Mouse (Mus musculus): Measurements from ENCODE around the gene Gmfg. TPM values are rescaled to one million over a fixed set of nuclear protein-coding genes. Genes with fewer than 3 reads are reported as not detected.

Gmfg gene
- polyA plus RNA-seq, 1 experiment from 2014 or later = 3.5 TPM

DNA sequence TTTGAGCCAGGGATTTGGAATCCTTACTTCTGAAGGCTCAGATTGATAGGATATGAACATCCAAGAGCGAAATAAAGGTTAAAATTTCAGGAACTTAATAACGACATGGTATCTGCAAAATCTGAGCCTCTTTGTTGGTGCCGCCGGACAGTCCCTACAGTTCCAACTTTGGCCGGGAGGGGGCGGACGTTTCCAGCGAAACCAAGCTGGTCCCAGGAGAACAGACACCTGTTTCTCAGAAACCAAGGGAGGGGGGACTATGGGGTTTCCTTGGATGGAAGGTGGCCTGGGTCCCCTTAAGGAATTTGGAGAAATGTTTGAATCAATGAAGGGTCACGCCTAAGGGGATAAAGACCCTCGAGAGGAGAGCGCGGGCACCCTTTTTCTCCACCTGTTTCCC is 9.2 kb downstream of the Gmfg start:
- H3K27me3 ChIP-seq (ENCODE audit: control insufficient read depth, insufficient read depth, low read depth, low read length) = no peaks in the 10 kb centered on the region
- 6% methylated on average over 12 of the region's 12 CpGs for WGBS
- H3K9ac ChIP-seq (ENCODE audit: low read depth, low read length) = no peak overlapping the region
- H3K4me2 ChIP-seq (ENCODE audit: low read length) = no peak overlapping the region
- no peak for ATAC-seq
- peaks cover 9% of the 10 kb centered on the region for H3K4me1 ChIP-seq (ENCODE audit: control insufficient read depth, insufficient read depth, low read length)
- H3K36me3 ChIP-seq (ENCODE audit: control insufficient read depth, insufficient read depth, low read length) = no peaks in the 10 kb centered on the region
- no peaks in the 10 kb centered on the region for H3K9me3 ChIP-seq (replicated peaks; ENCODE audit: control insufficient read depth, low read length, poor library complexity, severe bottlenecking)
- H3K4me3 ChIP-seq (ENCODE audit: low read depth, low read length) = no peak overlapping the region
- H3K27ac ChIP-seq (ENCODE audit: low read length) = no peak overlapping the region

DNA sequence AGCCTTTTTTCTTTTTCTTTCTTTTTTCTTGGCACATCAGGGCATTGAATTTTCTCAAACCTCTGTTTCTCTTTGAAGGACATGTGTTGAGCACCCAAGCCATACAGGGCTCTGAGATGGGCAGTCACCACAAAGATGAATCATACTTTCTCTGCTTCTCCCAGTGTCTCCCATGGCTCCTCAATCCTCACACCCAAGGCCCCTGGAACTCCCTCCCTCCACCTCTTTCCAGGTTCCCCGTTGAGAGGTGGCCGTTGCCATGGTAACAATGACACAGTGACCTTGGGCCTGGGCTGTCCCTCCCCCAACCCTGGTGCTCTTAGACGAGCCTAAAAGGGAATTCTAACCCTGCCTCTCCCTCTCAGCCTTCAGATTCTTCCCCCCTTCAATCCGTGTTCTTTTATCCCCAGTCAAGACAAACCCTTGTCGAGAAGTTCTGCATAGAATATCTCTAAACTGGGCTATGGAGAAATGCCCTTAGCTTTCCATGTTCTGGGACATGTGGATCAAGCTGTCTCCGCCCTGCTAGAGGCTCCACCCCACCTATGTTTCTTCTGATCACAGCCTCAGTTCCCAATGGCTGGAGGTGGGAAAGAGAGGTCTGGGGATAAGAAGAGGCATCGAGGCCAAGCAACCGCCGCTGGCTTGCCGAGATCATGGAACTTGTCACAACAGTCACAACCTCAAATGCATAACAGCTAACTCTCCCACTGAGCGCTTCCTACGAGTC is 10.0 kb downstream of the Gmfg start:
- Histone ChIP-seq H3K4me2 (ENCODE audit: low read length) (no peak overlapping the region), H3K4me3 (ENCODE audit: low read depth, low read length) (no peak overlapping the region), H3K27ac (ENCODE audit: low read length) (no peak overlapping the region), H3K9ac (ENCODE audit: low read depth, low read length) (0 out of 2 replicates have a peak overlapping the region, but pooled peaks have one; percentile 15), H3K4me1 (ENCODE audit: control insufficient read depth, insufficient read depth, low read length) (peaks cover 10% of the 10 kb centered on the region), H3K27me3 (ENCODE audit: control insufficient read depth, insufficient read depth, low read depth, low read length) (no peaks in the 10 kb centered on the region), H3K36me3 (ENCODE audit: control insufficient read depth, insufficient read depth, low read length) (no peaks in the 10 kb centered on the region), H3K9me3 (replicated peaks; ENCODE audit: control insufficient read depth, low read length, poor library complexity, severe bottlenecking) (no peaks in the 10 kb centered on the region)
- 14% methylated on average over 12 of the region's 12 CpGs for WGBS
- ATAC-seq = no peak

DNA sequence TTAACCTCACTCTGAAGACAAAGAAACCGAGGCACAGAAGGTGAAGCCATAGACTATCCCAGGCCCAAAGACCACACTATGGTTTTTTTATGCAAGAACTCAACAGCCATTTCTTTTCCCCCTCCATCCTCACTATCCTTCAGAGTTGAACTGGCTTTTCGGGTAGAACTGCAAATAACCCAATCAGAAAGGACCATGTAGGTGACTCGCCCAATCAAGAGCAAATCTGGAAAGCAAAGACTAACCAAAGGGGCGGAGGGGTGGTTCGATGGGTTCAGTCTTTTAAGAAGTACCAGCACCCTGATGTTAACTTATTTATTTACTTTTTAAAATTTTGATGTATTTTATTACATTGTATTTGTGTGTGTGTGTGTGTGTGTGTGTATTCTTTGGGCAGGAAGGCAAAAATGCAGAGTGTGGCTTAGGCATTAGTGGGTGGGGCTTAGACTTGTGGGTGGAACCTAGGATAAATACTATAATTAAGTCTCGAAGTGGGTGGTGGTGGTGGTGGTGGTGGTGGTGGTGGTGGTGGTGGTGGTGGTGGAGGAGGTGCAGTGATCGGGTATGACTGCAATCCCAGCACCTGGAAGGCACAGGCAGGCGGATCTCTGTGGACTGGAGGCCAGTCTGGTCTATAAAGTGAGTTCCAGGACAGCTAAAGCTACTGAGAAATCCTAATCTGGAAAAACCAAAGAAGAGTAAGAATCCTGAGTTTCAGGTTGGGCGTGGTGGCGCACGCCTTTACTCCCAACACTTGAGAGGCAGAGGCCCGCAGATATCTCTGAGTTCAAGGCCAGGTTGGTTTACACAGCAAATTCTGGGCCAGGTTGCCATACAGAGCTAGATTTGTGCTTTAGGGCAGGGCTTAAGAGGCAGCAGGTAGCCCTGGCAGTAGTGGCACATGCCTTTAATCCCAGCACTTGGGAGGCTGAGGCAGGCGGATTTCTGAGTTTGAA is 10.9 kb downstream of the Gmfg start:
- Histone ChIP-seq H3K36me3 (ENCODE audit: control insufficient read depth, insufficient read depth, low read length) (no peaks in the 10 kb centered on the region), H3K27me3 (ENCODE audit: control insufficient read depth, insufficient read depth, low read depth, low read length) (no peaks in the 10 kb centered on the region), H3K9me3 (replicated peaks; ENCODE audit: control insufficient read depth, low read length, poor library complexity, severe bottlenecking) (no peaks in the 10 kb centered on the region), H3K9ac (ENCODE audit: low read depth, low read length) (no peak overlapping the region), H3K4me1 (ENCODE audit: control insufficient read depth, insufficient read depth, low read length) (peaks cover 15% of the 10 kb centered on the region), H3K4me2 (ENCODE audit: low read length) (no peak overlapping the region), H3K4me3 (ENCODE audit: low read depth, low read length) (no peak overlapping the region), H3K27ac (ENCODE audit: low read length) (no peak overlapping the region)
- WGBS = 72% methylated on average over 13 of the region's 13 CpGs
- ATAC-seq = no peak

DNA sequence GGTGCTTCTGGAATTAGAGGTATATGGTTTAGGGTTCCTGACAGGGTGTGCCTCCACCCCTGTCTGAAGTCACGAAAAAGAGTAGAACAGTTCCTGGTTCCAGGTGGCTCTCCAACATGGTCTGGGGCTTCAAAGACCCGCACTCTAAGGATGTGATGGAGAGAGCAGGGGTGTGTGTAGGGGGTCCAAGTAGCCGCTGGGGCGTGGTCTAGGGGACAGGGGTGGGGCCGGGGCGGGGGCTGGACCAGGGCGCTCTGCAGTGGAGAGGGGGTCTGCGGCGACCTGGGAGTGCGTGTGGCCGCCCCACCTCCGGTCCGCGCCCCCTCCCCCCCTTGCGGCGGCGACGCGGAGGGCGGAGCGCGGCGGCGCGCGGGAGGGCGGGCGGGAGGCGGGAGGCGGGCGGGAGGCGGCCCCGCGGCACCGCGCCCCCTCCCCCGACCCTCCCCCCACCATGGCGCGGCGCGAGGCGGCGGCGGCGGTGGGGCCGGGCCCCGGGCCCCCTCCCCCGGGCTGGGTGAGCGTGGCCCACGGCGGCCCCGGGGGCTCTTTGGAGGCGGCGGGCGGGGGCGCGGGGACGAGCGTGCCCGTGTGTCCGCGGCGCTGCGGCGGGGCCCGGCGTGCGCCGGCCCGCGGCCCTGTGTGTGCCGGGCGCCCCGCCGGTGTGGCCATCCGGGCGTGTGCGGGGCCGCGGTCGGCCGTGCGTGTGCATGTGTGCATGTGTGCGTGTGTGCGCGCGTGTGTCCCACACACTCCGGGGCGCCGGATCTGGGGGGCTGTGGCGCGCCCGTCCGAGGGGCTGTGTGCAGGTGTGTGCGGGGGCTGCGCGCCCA is 14.5 kb downstream of the Gmfg start, which contains the start of gene Lrfn1:
TSS of gene Lrfn1 (plus strand) at position 450 of the 830 bp plus-strand sequence.
- peak; percentile 77 for ATAC-seq
- H3K27me3 ChIP-seq (ENCODE audit: control insufficient read depth, insufficient read depth, low read depth, low read length) = no peaks in the 10 kb centered on the region
- H3K4me3 ChIP-seq (ENCODE audit: low read depth, low read length) = peak within 1 kb of the TSS; percentile 88
- H3K9me3 ChIP-seq (replicated peaks; ENCODE audit: control insufficient read depth, low read length, poor library complexity, severe bottlenecking) = no peaks in the 10 kb centered on the region
- H3K27ac ChIP-seq (ENCODE audit: low read length) = peak within 1 kb of the TSS; percentile 72
- whole genome bisulfite sequencing = under 1% methylated on average over 24 of the region's 97 CpGs
- peak within 1 kb of the TSS; percentile 71 for H3K4me2 ChIP-seq (ENCODE audit: low read length)
- peaks cover 23% of the 10 kb centered on the region for H3K4me1 ChIP-seq (ENCODE audit: control insufficient read depth, insufficient read depth, low read length)
- H3K9ac ChIP-seq (ENCODE audit: low read depth, low read length) = peak within 1 kb of the TSS; percentile 93
- peaks cover 11% of the 10 kb centered on the region for H3K36me3 ChIP-seq (ENCODE audit: control insufficient read depth, insufficient read depth, low read length)

DNA sequence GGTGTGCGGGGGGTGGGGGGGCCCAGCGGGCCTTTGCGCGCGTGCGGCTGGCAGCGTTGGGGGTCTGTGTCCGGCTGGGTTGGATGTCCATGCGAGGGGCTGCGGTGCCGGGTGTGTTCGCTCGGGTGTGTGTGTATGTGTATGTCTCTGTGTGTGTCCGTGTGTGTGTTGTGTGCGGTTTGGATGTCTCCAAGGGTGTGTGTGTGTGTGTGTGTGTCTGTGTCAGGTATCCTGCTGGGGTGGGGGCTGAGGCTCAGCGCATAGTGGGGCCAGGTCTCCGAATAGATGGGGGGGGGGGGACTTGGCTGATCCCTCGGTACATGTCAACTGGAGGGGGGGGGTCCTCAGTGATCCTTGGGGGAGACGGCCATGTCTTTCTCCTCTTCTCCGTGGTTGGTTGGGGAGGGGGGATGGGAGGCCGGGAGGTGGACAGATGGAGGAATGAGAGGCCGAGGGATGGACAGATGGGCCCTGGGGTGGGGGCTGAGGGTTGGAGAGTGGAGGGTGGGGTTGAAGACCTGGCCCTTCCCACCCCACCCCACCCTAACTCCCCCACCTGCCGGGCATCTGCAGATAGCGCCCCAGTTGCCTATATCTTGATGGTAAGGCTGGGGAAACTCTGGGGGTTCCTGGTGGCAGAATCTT is 15.2 kb downstream of the Gmfg start:
- H3K9me3 ChIP-seq (replicated peaks; ENCODE audit: control insufficient read depth, low read length, poor library complexity, severe bottlenecking) = no peaks in the 10 kb centered on the region
- H3K27ac ChIP-seq (ENCODE audit: low read length) = peak overlapping the region; percentile 72
- no peaks in the 10 kb centered on the region for H3K27me3 ChIP-seq (ENCODE audit: control insufficient read depth, insufficient read depth, low read depth, low read length)
- WGBS = 2% methylated on average over 22 of the region's 24 CpGs
- peaks cover 17% of the 10 kb centered on the region for H3K4me1 ChIP-seq (ENCODE audit: control insufficient read depth, insufficient read depth, low read length)
- peak; percentile 50; the same call in 1 of the 2 replicates for ATAC-seq
- peak overlapping the region; percentile 71 for H3K4me2 ChIP-seq (ENCODE audit: low read length)
- peaks cover 11% of the 10 kb centered on the region for H3K36me3 ChIP-seq (ENCODE audit: control insufficient read depth, insufficient read depth, low read length)
- peak overlapping the region; percentile 88 for H3K4me3 ChIP-seq (ENCODE audit: low read depth, low read length)
- H3K9ac ChIP-seq (ENCODE audit: low read depth, low read length) = peak overlapping the region; percentile 93

DNA sequence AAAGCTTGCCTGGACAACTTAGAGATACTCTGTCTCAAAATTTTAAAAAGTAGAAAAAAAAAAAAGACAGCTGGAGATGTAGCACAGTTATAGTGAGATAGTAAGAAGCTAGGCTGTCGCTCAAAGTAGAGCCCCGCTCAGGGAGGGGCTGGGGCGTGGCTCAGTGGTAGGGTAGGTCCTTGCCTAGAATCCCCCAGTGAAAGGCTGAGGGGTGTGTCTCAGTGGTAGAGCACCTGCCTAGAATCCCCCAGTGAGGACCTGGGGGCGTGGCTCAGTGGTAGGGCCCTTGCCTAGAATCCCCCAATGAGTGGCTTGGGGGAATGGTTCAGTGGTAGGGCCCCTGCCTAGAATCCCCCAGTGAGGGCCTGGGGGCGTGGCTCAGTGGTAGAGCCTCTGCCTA is 23.1 kb downstream of the Gmfg start:
- H3K36me3 ChIP-seq (ENCODE audit: control insufficient read depth, insufficient read depth, low read length) = peaks cover 41% of the 10 kb centered on the region

DNA sequence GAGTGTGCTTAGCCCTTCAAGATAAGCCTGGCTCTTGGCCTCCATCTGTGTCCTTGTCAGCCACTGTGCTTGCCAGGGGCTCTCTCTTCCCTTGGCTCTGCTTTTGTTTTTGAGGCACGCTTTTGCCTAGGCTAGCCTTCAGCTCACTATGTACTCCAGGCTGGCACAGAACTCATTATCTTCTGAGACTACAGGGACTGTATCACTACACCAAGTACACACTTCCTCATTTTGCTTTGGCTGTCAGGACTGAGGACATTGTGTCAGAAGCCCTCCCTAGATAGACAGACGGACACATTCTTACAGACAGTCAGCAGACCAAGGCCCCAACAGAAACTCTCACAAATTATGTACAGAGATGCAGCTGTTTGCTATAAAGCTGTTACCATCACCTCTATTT is 25.5 kb downstream of the Gmfg start:
- 100% methylated on average over 2 of the region's 2 CpGs for WGBS
- no peaks in the 10 kb centered on the region for H3K27me3 ChIP-seq (ENCODE audit: control insufficient read depth, insufficient read depth, low read depth, low read length)

More for the DNA sequence above, 23.1 kb downstream of the Gmfg start:
- WGBS = 94% methylated on average over 5 of the region's 5 CpGs
- Histone ChIP-seq H3K4me2 (ENCODE audit: low read length) (no peak overlapping the region), H3K27me3 (ENCODE audit: control insufficient read depth, insufficient read depth, low read depth, low read length) (no peaks in the 10 kb centered on the region), H3K27ac (ENCODE audit: low read length) (no peak overlapping the region), H3K9ac (ENCODE audit: low read depth, low read length) (no peak overlapping the region), H3K4me1 (ENCODE audit: control insufficient read depth, insufficient read depth, low read length) (peaks cover 5% of the 10 kb centered on the region; the same call in 1 of the 2 replicates), H3K9me3 (replicated peaks; ENCODE audit: control insufficient read depth, low read length, poor library complexity, severe bottlenecking) (no peaks in the 10 kb centered on the region), H3K4me3 (ENCODE audit: low read depth, low read length) (no peak overlapping the region)
- ATAC-seq = no peak

More for the DNA sequence above, 25.5 kb downstream of the Gmfg start:
- Histone ChIP-seq H3K27ac (ENCODE audit: low read length) (no peak overlapping the region), H3K36me3 (ENCODE audit: control insufficient read depth, insufficient read depth, low read length) (peaks cover 45% of the 10 kb centered on the region), H3K4me1 (ENCODE audit: control insufficient read depth, insufficient read depth, low read length) (peaks cover 8% of the 10 kb centered on the region), H3K4me2 (ENCODE audit: low read length) (no peak overlapping the region), H3K4me3 (ENCODE audit: low read depth, low read length) (no peak overlapping the region), H3K9ac (ENCODE audit: low read depth, low read length) (no peak overlapping the region), H3K9me3 (replicated peaks; ENCODE audit: control insufficient read depth, low read length, poor library complexity, severe bottlenecking) (no peaks in the 10 kb centered on the region)
- ATAC-seq = no peak

Measured in midbrain, embryonic 16.5 days (tissue).